Mouse (Mus musculus) heart, adult 2 months (tissue): ENCODE data around the gene Gm11549.

Experiments used
- CTCF ChIP-seq: fragments of 200-600 bp; IDR thresholded peaks from 2 replicates; pipeline ENCODE4 v1.8.1; 2022; ENCODE audit warnings: antibody characterized with exemption, mild to moderate bottlenecking, moderate library complexity
- POLR2A ChIP-seq: fragments of 200-500 bp; IDR thresholded peaks from 2 replicates; pipeline ENCODE4 v1.6.1; 2011; ENCODE audit warnings: mild to moderate bottlenecking, low read depth, low read length, control low read depth; ENCODE audit not compliant: insufficient read depth

DNA sequence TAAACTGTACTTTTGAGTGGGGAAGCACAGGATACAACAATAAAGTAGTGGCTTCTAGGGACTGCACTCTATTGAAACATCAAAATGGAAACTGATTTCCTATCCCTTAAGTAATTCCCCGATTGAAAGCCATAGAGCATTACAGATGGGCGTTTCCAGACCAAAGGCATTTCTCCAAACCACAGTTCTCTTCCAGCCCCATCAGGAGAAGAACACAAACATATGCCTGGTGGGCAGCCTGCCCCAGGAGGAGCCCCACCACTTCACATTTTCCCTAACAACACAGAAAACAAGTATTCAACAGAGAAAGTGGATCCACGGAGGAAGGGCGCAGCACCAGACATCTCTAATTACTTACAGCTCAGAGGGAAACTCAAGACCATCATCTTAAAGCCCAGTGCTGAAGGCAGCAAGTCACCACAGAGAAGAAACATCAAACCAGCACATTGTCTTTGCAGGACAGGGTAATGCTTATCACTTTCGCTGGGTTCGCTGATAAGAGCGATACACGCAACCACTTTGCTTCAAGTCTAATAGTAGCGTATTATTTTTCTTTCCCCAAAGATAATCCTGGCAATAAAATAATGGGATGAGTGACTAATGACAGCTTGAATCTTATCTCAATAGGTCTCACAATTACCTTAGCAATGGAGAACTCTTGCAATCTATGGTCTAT lies 28.8 kb downstream of the Gm11549 start:
- TF ChIP-seq CTCF (no peak), POLR2A (no peak)
